Mouse (Mus musculus): ENCODE results near the gene Egfl6. TPM values are rescaled to one million over a fixed set of nuclear protein-coding genes. Genes with fewer than 3 reads are reported as not detected.
"Not testable (repeated sequence)": the region's sequence is repeated elsewhere in the genome, so short reads cannot be mapped to it uniquely, and the experiment has no call there.

The Egfl6 gene
- total and polyA plus RNA-seq, 2 experiments from 2014 or later, result 1.9 to 2.0 TPM

GRCm38 (mm10) chrX:166515923-166516322, 69.6 kb downstream of the Egfl6 start:
- H3K27me3 ChIP-seq (ENCODE audit: insufficient read depth, low read length), result no peaks in the 10 kb centered on the region
- no peak overlapping the region for H3K27ac ChIP-seq (ENCODE audit: low read depth, low read length)
- no peak overlapping the region for H3K4me3 ChIP-seq (ENCODE audit: low read depth, low read length)
- no peaks in the 10 kb centered on the region for H3K36me3 ChIP-seq (ENCODE audit: insufficient read depth, low read length)
- no peak overlapping the region for H3K9ac ChIP-seq (replicated peaks; ENCODE audit: low read length, poor library complexity, severe bottlenecking)
- WGBS, result 83% methylated on average over 3 of the region's 3 CpGs
- no peak overlapping the region for H3K4me2 ChIP-seq (ENCODE audit: low read depth, low read length, poor library complexity, severe bottlenecking)
- H3K4me1 ChIP-seq (ENCODE audit: insufficient read depth, low read length), result no peaks in the 10 kb centered on the region
- no peak for ATAC-seq (ENCODE audit: low FRiP score)
- no peak for DNase-seq (ENCODE audit: low spot score)
- TF ChIP-seq CTCF (IDR thresholded peaks at IDR 0.05), result no peak
- no peaks in the 10 kb centered on the region for H3K9me3 ChIP-seq (ENCODE audit: low read length)

- not testable (repeated sequence) for ATAC-seq (ENCODE audit: low FRiP score); H3K4me1 ChIP-seq (ENCODE audit: insufficient read depth, low read length); H3K4me3 ChIP-seq (ENCODE audit: low read depth, low read length); H3K27me3 ChIP-seq (ENCODE audit: insufficient read depth, low read length); H3K27ac ChIP-seq (ENCODE audit: low read depth, low read length); H3K9me3 ChIP-seq (ENCODE audit: low read length); H3K36me3 ChIP-seq (ENCODE audit: insufficient read depth, low read length); H3K9ac ChIP-seq (replicated peaks; ENCODE audit: low read length, poor library complexity, severe bottlenecking)
- H3K4me2 ChIP-seq (ENCODE audit: low read depth, low read length, poor library complexity, severe bottlenecking), result peak overlapping the region; percentile 26
- peak; percentile 2 for DNase-seq (ENCODE audit: low spot score)
- 27% methylated on average over 12 of the region's 12 CpGs for WGBS
Measured at GRCm38 (mm10) chrX:166514035-166514434, 71.5 kb downstream of the Egfl6 start.

- Histone ChIP-seq H3K36me3 (ENCODE audit: insufficient read depth, low read length) (no peaks in the 10 kb centered on the region), H3K27me3 (ENCODE audit: insufficient read depth, low read length) (no peaks in the 10 kb centered on the region), H3K4me2 (ENCODE audit: low read depth, low read length, poor library complexity, severe bottlenecking) (no peak overlapping the region), H3K9ac (replicated peaks; ENCODE audit: low read length, poor library complexity, severe bottlenecking) (no peak overlapping the region), H3K9me3 (ENCODE audit: low read length) (no peaks in the 10 kb centered on the region), H3K4me1 (ENCODE audit: insufficient read depth, low read length) (no peaks in the 10 kb centered on the region), H3K27ac (ENCODE audit: low read depth, low read length) (no peak overlapping the region), H3K4me3 (ENCODE audit: low read depth, low read length) (no peak overlapping the region)
- TF ChIP-seq CTCF (IDR thresholded peaks at IDR 0.05), result no peak
- ATAC-seq (ENCODE audit: low FRiP score) (no peak), DNase-seq (ENCODE audit: low spot score) (no peak)
- 85% methylated on average over 4 of the region's 4 CpGs for WGBS
Measured at GRCm38 (mm10) chrX:166512071-166512470, 73.4 kb downstream of the Egfl6 start.

GRCm38 (mm10) chrX:166511107-166511506, 74.4 kb downstream of the Egfl6 start:
- H3K4me2 ChIP-seq (ENCODE audit: low read depth, low read length, poor library complexity, severe bottlenecking), result no peak overlapping the region

GRCm38 (mm10) chrX:166509761-166510738, 75.5 kb downstream of the Egfl6 start:
- ATAC-seq (ENCODE audit: low FRiP score) (peak; percentile 99), DNase-seq (ENCODE audit: low spot score) (peak; percentile 97)
- Histone ChIP-seq H3K4me2 (ENCODE audit: low read depth, low read length, poor library complexity, severe bottlenecking) (peak overlapping the region; percentile 45), H3K9ac (replicated peaks; ENCODE audit: low read length, poor library complexity, severe bottlenecking) (peak overlapping the region; percentile 69), H3K4me3 (ENCODE audit: low read depth, low read length) (peak overlapping the region; percentile 45), H3K9me3 (ENCODE audit: low read length) (no peaks in the 10 kb centered on the region), H3K27me3 (ENCODE audit: insufficient read depth, low read length) (no peaks in the 10 kb centered on the region), H3K4me1 (ENCODE audit: insufficient read depth, low read length) (no peaks in the 10 kb centered on the region), H3K27ac (ENCODE audit: low read depth, low read length) (peak overlapping the region; percentile 96), H3K36me3 (ENCODE audit: insufficient read depth, low read length) (no peaks in the 10 kb centered on the region)
- 22% methylated on average over 61 of the region's 65 CpGs for WGBS
- TF ChIP-seq CTCF (IDR thresholded peaks at IDR 0.05), result peak; percentile 65

More at GRCm38 (mm10) chrX:166511107-166511506, 74.4 kb downstream of the Egfl6 start:
- Histone ChIP-seq H3K4me3 (ENCODE audit: low read depth, low read length) (no peak overlapping the region), H3K27ac (ENCODE audit: low read depth, low read length) (no peak overlapping the region), H3K4me1 (ENCODE audit: insufficient read depth, low read length) (no peaks in the 10 kb centered on the region), H3K27me3 (ENCODE audit: insufficient read depth, low read length) (no peaks in the 10 kb centered on the region), H3K36me3 (ENCODE audit: insufficient read depth, low read length) (no peaks in the 10 kb centered on the region), H3K9ac (replicated peaks; ENCODE audit: low read length, poor library complexity, severe bottlenecking) (no peak overlapping the region), H3K9me3 (ENCODE audit: low read length) (no peaks in the 10 kb centered on the region)
- no peak for TF ChIP-seq CTCF (IDR thresholded peaks at IDR 0.05)
- DNase-seq (ENCODE audit: low spot score) (no peak), ATAC-seq (ENCODE audit: low FRiP score) (no peak)

- ATAC-seq (ENCODE audit: low FRiP score) (no peak), DNase-seq (ENCODE audit: low spot score) (no peak)
- no peaks in the 10 kb centered on the region for H3K9me3 ChIP-seq (ENCODE audit: low read length)
- H3K4me3 ChIP-seq (ENCODE audit: low read depth, low read length), result no peak overlapping the region
- WGBS, result 77% methylated on average over 2 of the region's 2 CpGs
- no peak overlapping the region for H3K9ac ChIP-seq (replicated peaks; ENCODE audit: low read length, poor library complexity, severe bottlenecking)
- no peaks in the 10 kb centered on the region for H3K27me3 ChIP-seq (ENCODE audit: insufficient read depth, low read length)
- H3K36me3 ChIP-seq (ENCODE audit: insufficient read depth, low read length), result no peaks in the 10 kb centered on the region
- no peak for TF ChIP-seq CTCF (IDR thresholded peaks at IDR 0.05)
- no peak overlapping the region for H3K4me2 ChIP-seq (ENCODE audit: low read depth, low read length, poor library complexity, severe bottlenecking)
- H3K4me1 ChIP-seq (ENCODE audit: insufficient read depth, low read length), result no peaks in the 10 kb centered on the region
- H3K27ac ChIP-seq (ENCODE audit: low read depth, low read length), result no peak overlapping the region
Measured at GRCm38 (mm10) chrX:166504421-166504820, 81.1 kb downstream of the Egfl6 start.

All from midbrain, postnatal 0 days (tissue).